In the genomic region with DNA sequence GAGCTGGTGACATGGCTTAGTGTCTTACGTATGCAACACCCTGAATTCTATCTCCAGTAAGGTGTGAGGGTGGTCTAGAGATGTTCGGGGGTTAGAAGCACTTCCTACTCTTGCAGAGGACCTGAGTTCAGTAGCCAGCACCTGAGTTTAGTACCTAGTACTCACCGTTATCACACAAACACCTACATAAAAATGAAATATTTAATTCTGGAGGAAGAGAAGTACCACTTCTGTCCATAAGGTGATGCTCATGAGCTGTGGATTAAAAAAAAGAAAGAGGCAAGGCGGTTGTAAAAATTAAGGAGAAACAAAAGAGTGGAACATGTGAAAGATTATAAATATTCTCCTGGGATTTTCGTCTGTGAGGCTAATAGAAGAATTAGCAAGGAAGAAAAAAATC, we compare ENCODE assay signal across 10 mouse cellular contexts. TPM values are rescaled to one million over a fixed set of nuclear protein-coding genes. Genes with fewer than 3 reads are reported as not detected.
A peak's percentile ranks its signal among the peaks of the same experiment; 100 is the strongest.
DNase-seq lines count a peak whose midpoint lies in the region; ATAC-seq lines count a peak whose summit lies in the region.
"Had no signal": no experiment of that assay in that cellular context is flagged by ENCODE, and none has a peak within 500 bp of the region (broad histone marks: within the 10 kb centered on the region; RNA-seq: fewer than 3 reads in every experiment).

No protein-coding gene starts in this region.

- H3K4me2 ChIP-seq in liver, embryonic 11.5 days, result no peak overlapping the region
- H3K4me2 ChIP-seq in liver, embryonic 12.5 days, result no peak overlapping the region
- H3K4me2 ChIP-seq in heart, embryonic 15.5 days, result no peak overlapping the region

- H3K36me3 ChIP-seq in liver, embryonic 11.5 days (ENCODE audit: control insufficient read depth, insufficient read depth, low read length), result no peaks in the 10 kb centered on the region
- H3K36me3 ChIP-seq in liver, embryonic 12.5 days, result no peaks in the 10 kb centered on the region
- H3K36me3 ChIP-seq in heart, embryonic 15.5 days, result no peaks in the 10 kb centered on the region
- H3K36me3 ChIP-seq in midbrain, embryonic 10.5 days, result no peaks in the 10 kb centered on the region

- H3K27ac ChIP-seq in liver, embryonic 11.5 days (ENCODE audit: low read depth, low read length), result no peak overlapping the region
- no peak overlapping the region for H3K27ac ChIP-seq in liver, embryonic 12.5 days
- peak overlapping the region; percentile 63; the same call in 1 of the 2 replicates for H3K27ac ChIP-seq in heart, embryonic 15.5 days
- H3K27ac ChIP-seq in midbrain, embryonic 10.5 days (replicated peaks), result peak overlapping the region; percentile 89; the same call in 1 of the 2 replicates

- no peak for DNase-seq in liver, embryonic 11.5 days (ENCODE audit: low spot score)
- DNase-seq in c-Kit-positive CD71-positive TER-119-positive erythroid progenitor cells, embryonic 14.5 days (ENCODE audit: low spot score), result peak; percentile 26
- DNase-seq in midbrain, embryonic 10.5 days (ENCODE audit: low spot score), result no peak
- DNase-seq in spleen, postnatal 36 days (ENCODE audit: low spot score in 2 of 2), result no peak
- no peak for DNase-seq in ovary, postnatal 10 days (ENCODE audit: low spot score)
- no peak for DNase-seq in cerebellum, adult 11 months

- H3K9me3 ChIP-seq in liver, embryonic 11.5 days (ENCODE audit: control insufficient read depth, low read length), result no peaks in the 10 kb centered on the region
- H3K9me3 ChIP-seq in liver, embryonic 12.5 days (replicated peaks), result no peaks in the 10 kb centered on the region
- H3K9me3 ChIP-seq in heart, embryonic 15.5 days (replicated peaks), result no peaks in the 10 kb centered on the region
- no peaks in the 10 kb centered on the region for H3K9me3 ChIP-seq in midbrain, embryonic 10.5 days (replicated peaks)

- no peaks in the 10 kb centered on the region for H3K4me1 ChIP-seq in liver, embryonic 11.5 days (replicated peaks; ENCODE audit: control insufficient read depth, insufficient read depth, low read length)
- peaks cover under 1% of the 10 kb centered on the region; the same call in 1 of the 2 replicates for H3K4me1 ChIP-seq in liver, embryonic 12.5 days
- peaks cover 26% of the 10 kb centered on the region for H3K4me1 ChIP-seq in heart, embryonic 15.5 days (replicated peaks)
- H3K4me1 ChIP-seq in midbrain, embryonic 10.5 days, result peaks cover 46% of the 10 kb centered on the region

- H3K9ac ChIP-seq in liver, embryonic 11.5 days (ENCODE audit: low read depth, low read length), result no peak overlapping the region
- no peak overlapping the region for H3K9ac ChIP-seq in liver, embryonic 12.5 days
- no peak overlapping the region for H3K9ac ChIP-seq in heart, embryonic 15.5 days

- H3K4me3 ChIP-seq in liver, embryonic 11.5 days (ENCODE audit: low read depth, low read length), result no peak overlapping the region
- no peak overlapping the region for H3K4me3 ChIP-seq in liver, embryonic 12.5 days
- H3K4me3 ChIP-seq in heart, embryonic 15.5 days, result no peak overlapping the region
- H3K4me3 ChIP-seq in midbrain, embryonic 10.5 days, result no peak overlapping the region
- H3K4me3 ChIP-seq: erythroblast, embryonic 14.5 days; myocyte had no signal

- 26% methylated on average over 5 of the region's 5 CpGs for WGBS in liver, embryonic 11.5 days
- WGBS in liver, embryonic 12.5 days (ENCODE audit: insufficient replicate concordance), result 27% methylated on average over 5 of the region's 5 CpGs
- 27% methylated on average over 5 of the region's 5 CpGs for WGBS in heart, embryonic 15.5 days
- WGBS in midbrain, embryonic 10.5 days, result 41% methylated on average over 5 of the region's 5 CpGs

- peak; percentile 25; the same call in 1 of the 2 replicates for ATAC-seq in liver, embryonic 11.5 days (replicated peaks; ENCODE audit: low FRiP score)
- ATAC-seq in liver, embryonic 12.5 days, result no peak
- ATAC-seq in heart, embryonic 15.5 days (replicated peaks; ENCODE audit: insufficient number of reproducible peaks, insufficient read depth, low FRiP score, low read depth), result no peak

- peaks cover 46% of the 10 kb centered on the region for H3K27me3 ChIP-seq in liver, embryonic 11.5 days (replicated peaks; ENCODE audit: control insufficient read depth, insufficient read depth, low read length)
- peaks cover 80% of the 10 kb centered on the region for H3K27me3 ChIP-seq in liver, embryonic 12.5 days (replicated peaks)
- H3K27me3 ChIP-seq in heart, embryonic 15.5 days, result peaks cover 3% of the 10 kb centered on the region
- 0 out of 2 replicates have a peak, but pooled peaks cover 8% of the 10 kb centered on the region for H3K27me3 ChIP-seq in midbrain, embryonic 10.5 days (ENCODE audit: low read depth, poor library complexity, severe bottlenecking)

RNA-seq across cellular contexts. Expression of gene Rimklb, which starts 2.1 kb away (rescaled TPM):
- polyA plus RNA-seq in liver, embryonic 11.5 days (2014; fragmentation: Nextera tagmentation; extraction: Ambion mirVana), result 7.7 and 8.1 TPM in 2 replicates
- 2.1 and 3.1 TPM in 2 replicates for polyA plus RNA-seq in liver, embryonic 12.5 days (2016; fragmentation: Nextera tagmentation; extraction: Ambion mirVana)
- 0.94 and 4.5 TPM in 2 replicates for polyA plus RNA-seq in heart, embryonic 15.5 days (2015; fragmentation: Nextera tagmentation; extraction: Ambion mirVana)
- 39.1 and 54.1 TPM in 2 replicates for polyA plus RNA-seq in midbrain, embryonic 10.5 days (2016; fragmentation: Nextera tagmentation; extraction: Ambion mirVana)
- polyA plus RNA-seq: erythroblast, embryonic 14.5 days; myocyte had no signal

RNA-seq across cellular contexts. Expression of gene Mfap5, which starts 9.1 kb away (rescaled TPM):
- 0.67 and 0.96 TPM in 2 replicates for polyA plus RNA-seq in liver, embryonic 11.5 days (2014; fragmentation: Nextera tagmentation; extraction: Ambion mirVana)
- polyA plus RNA-seq in liver, embryonic 12.5 days (2016; fragmentation: Nextera tagmentation; extraction: Ambion mirVana), result 0.48 and 0.68 TPM in 2 replicates
- polyA plus RNA-seq in heart, embryonic 15.5 days (2015; fragmentation: Nextera tagmentation; extraction: Ambion mirVana), result 32.9 and 36.3 TPM in 2 replicates
- polyA plus RNA-seq in midbrain, embryonic 10.5 days (2016; fragmentation: Nextera tagmentation; extraction: Ambion mirVana), result 0.72 and 0.99 TPM in 2 replicates
- polyA plus RNA-seq: erythroblast, embryonic 14.5 days had no signal

RNA-seq across cellular contexts. Expression of gene Aicda, which starts 57.1 kb away (rescaled TPM):
- 0.18 TPM in 1 of 2 replicates, not detected in the other for polyA plus RNA-seq in liver, embryonic 11.5 days (2014; fragmentation: Nextera tagmentation; extraction: Ambion mirVana)
- polyA plus RNA-seq in liver, embryonic 12.5 days (2016; fragmentation: Nextera tagmentation; extraction: Ambion mirVana), result 0.05 TPM in 1 of 2 replicates, not detected in the other
- 0.14 TPM in 1 of 2 replicates, not detected in the other for polyA plus RNA-seq in heart, embryonic 15.5 days (2015; fragmentation: Nextera tagmentation; extraction: Ambion mirVana)
- not detected in 2 replicates for polyA plus RNA-seq in midbrain, embryonic 10.5 days (2016; fragmentation: Nextera tagmentation; extraction: Ambion mirVana)
- polyA plus RNA-seq: erythroblast, embryonic 14.5 days; myocyte had no signal

Comparison
In these comparisons a context has a peak if more than half of its experiments do, and no peak if none do; other contexts are left out.
1. H3K27ac ChIP-seq: peak in heart, embryonic 15.5 days (single experiment) and midbrain, embryonic 10.5 days (single experiment); none in liver, embryonic 11.5 days (single experiment) and liver, embryonic 12.5 days (single experiment).
2. RNA of gene Mfap5, which starts 9.1 kb away (polyA plus RNA-seq): 32.9 to 36.3 TPM in heart, embryonic 15.5 days; 0.72 to 0.99 TPM in midbrain, embryonic 10.5 days, 0.67 to 0.96 TPM in liver, embryonic 11.5 days and 0.48 to 0.68 TPM in liver, embryonic 12.5 days; every median in the first group is over 10 times any median in the second.